ENCODE assay signal across 11 mouse cellular contexts in the genomic region with DNA sequence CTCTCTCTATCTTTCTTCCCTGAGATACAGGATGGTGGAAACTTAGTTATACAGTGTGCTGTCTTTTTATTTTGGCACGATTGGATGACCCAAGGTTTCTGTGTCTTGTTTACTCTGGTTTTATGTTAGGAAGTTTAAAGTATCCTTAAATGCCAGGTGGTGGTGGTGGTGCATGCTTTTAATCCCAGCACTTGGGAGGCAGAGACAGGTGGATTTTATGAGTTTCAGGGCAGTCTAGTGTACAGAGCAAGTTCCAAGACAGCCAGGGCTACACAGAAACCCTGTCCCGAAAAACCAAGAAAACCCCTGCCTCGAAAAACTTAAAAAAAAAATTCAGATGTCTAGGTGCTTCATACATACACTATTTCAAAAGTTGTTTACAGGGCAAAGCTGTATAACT. TPM values are rescaled to one million over a fixed set of nuclear protein-coding genes. Genes with fewer than 3 reads are reported as not detected.
DNase-seq lines count a peak whose midpoint lies in the region; ATAC-seq and TF ChIP-seq lines count a peak whose summit lies in the region.
"Had no signal": no experiment of that assay in that cellular context is flagged by ENCODE, and none has a peak within 500 bp of the region (broad histone marks: within the 10 kb centered on the region; RNA-seq: fewer than 3 reads in every experiment).

No protein-coding gene starts in this region.

- no peak overlapping the region for H3ac ChIP-seq in myocyte (ENCODE audit: control insufficient read depth, insufficient read length)

- 88% methylated on average over 3 of the region's 3 CpGs for whole genome bisulfite sequencing in forebrain, embryonic 15.5 days
- WGBS in forebrain, postnatal 0 days, result 91% methylated on average over 3 of the region's 3 CpGs
- WGBS in heart, embryonic 16.5 days, result 83% methylated on average over 3 of the region's 3 CpGs
- WGBS in limb, embryonic 15.5 days, result 86% methylated on average over 3 of the region's 3 CpGs
- WGBS in limb, embryonic 10.5 days, result 92% methylated on average over 3 of the region's 3 CpGs

- DNase-seq in forebrain, postnatal 0 days, result no peak
- no peak for DNase-seq in heart, postnatal 25 days (ENCODE audit: low spot score)
- no peak for DNase-seq in limb, embryonic 10.5 days (ENCODE audit: low spot score)
- no peak for DNase-seq in thymus, postnatal 36 days
- DNase-seq: thymus, adult 2 months had no signal

- H3K79me2 ChIP-seq in myocyte (ENCODE audit: control insufficient read depth, insufficient read depth), result peaks cover 62% of the 10 kb centered on the region

- H3K9me3 ChIP-seq in forebrain, embryonic 15.5 days, result no peaks in the 10 kb centered on the region
- no peaks in the 10 kb centered on the region for H3K9me3 ChIP-seq in forebrain, postnatal 0 days (ENCODE audit: low read length)
- no peaks in the 10 kb centered on the region for H3K9me3 ChIP-seq in heart, embryonic 16.5 days (replicated peaks; ENCODE audit: control insufficient read depth, low read length)
- no peaks in the 10 kb centered on the region for H3K9me3 ChIP-seq in limb, embryonic 15.5 days
- no peaks in the 10 kb centered on the region for H3K9me3 ChIP-seq in limb, embryonic 10.5 days (replicated peaks)
- H3K9me3 ChIP-seq: hindbrain, embryonic 13.5 days had no signal

- H3K27ac ChIP-seq in forebrain, embryonic 15.5 days (replicated peaks), result 0 out of 2 replicates have a peak overlapping the region, but pooled peaks have one; percentile 27
- H3K27ac ChIP-seq in forebrain, postnatal 0 days (ENCODE audit: low read depth, low read length), result no peak overlapping the region
- peak overlapping the region; percentile 93 for H3K27ac ChIP-seq in heart, embryonic 16.5 days (ENCODE audit: low read length)
- peak overlapping the region; percentile 18; the same call in 1 of the 2 replicates for H3K27ac ChIP-seq in limb, embryonic 15.5 days
- H3K27ac ChIP-seq in limb, embryonic 10.5 days, result no peak overlapping the region

- ATAC-seq in forebrain, embryonic 15.5 days (replicated peaks), result no peak
- no peak for ATAC-seq in forebrain, postnatal 0 days
- ATAC-seq in heart, embryonic 16.5 days (replicated peaks; ENCODE audit: extremely low read depth, insufficient read depth, low FRiP score), result no peak
- ATAC-seq in limb, embryonic 15.5 days (ENCODE audit: insufficient number of reproducible peaks, low FRiP score, low TSS enrichment, low read depth), result no peak
- ATAC-seq: midbrain, embryonic 16.5 days had no signal

- intact Hi-C loops in heart, postnatal 25 days (cut with DNase I), result loop anchor here (2.0 kb wide), 1 partner anchor 24 kb away; no protein-coding TSS in a partner anchor

- no peak overlapping the region for H3K9ac ChIP-seq in forebrain, embryonic 15.5 days (replicated peaks)
- no peak overlapping the region for H3K9ac ChIP-seq in forebrain, postnatal 0 days
- H3K9ac ChIP-seq in heart, embryonic 16.5 days (ENCODE audit: low read length), result no peak overlapping the region
- H3K9ac ChIP-seq in limb, embryonic 15.5 days, result no peak overlapping the region
- H3K9ac ChIP-seq: hindbrain, embryonic 13.5 days had no signal

- TF ChIP-seq CTCF in forebrain, postnatal 0 days (IDR thresholded peaks at IDR 0.05; ENCODE audit: low read depth), result no peak

- no peak overlapping the region for H3K4me2 ChIP-seq in forebrain, embryonic 15.5 days (replicated peaks)
- H3K4me2 ChIP-seq in forebrain, postnatal 0 days (ENCODE audit: low read depth), result no peak overlapping the region
- no peak overlapping the region for H3K4me2 ChIP-seq in heart, embryonic 16.5 days (ENCODE audit: low read depth, low read length)
- H3K4me2 ChIP-seq in limb, embryonic 15.5 days, result no peak overlapping the region
- peak overlapping the region; percentile 53 for H3K4me2 ChIP-seq in myocyte (ENCODE audit: low read depth)
- H3K4me2 ChIP-seq: hindbrain, embryonic 13.5 days had no signal

- H3K27me3 ChIP-seq in forebrain, embryonic 15.5 days, result no peaks in the 10 kb centered on the region
- H3K27me3 ChIP-seq in forebrain, postnatal 0 days (ENCODE audit: insufficient read depth, low read length), result no peaks in the 10 kb centered on the region
- no peaks in the 10 kb centered on the region for H3K27me3 ChIP-seq in heart, embryonic 16.5 days (ENCODE audit: control insufficient read depth, insufficient read depth, low read length)
- H3K27me3 ChIP-seq in limb, embryonic 15.5 days, result no peaks in the 10 kb centered on the region
- H3K27me3 ChIP-seq in limb, embryonic 10.5 days (ENCODE audit: low read depth, poor library complexity, severe bottlenecking), result no peaks in the 10 kb centered on the region
- no peaks in the 10 kb centered on the region for H3K27me3 ChIP-seq in myocyte (ENCODE audit: control insufficient read depth, insufficient read depth, insufficient read length)
- H3K27me3 ChIP-seq: hindbrain, embryonic 13.5 days had no signal

- H3K4me1 ChIP-seq in forebrain, embryonic 15.5 days, result peaks cover 24% of the 10 kb centered on the region
- peaks cover 14% of the 10 kb centered on the region for H3K4me1 ChIP-seq in forebrain, postnatal 0 days (ENCODE audit: insufficient read depth)
- peaks cover 67% of the 10 kb centered on the region for H3K4me1 ChIP-seq in heart, embryonic 16.5 days (ENCODE audit: control insufficient read depth, insufficient read depth, low read length)
- H3K4me1 ChIP-seq in limb, embryonic 15.5 days, result peaks cover 33% of the 10 kb centered on the region
- H3K4me1 ChIP-seq in limb, embryonic 10.5 days, result peaks cover 13% of the 10 kb centered on the region

- H3K36me3 ChIP-seq in forebrain, embryonic 15.5 days, result peaks cover 7% of the 10 kb centered on the region; the same call in 1 of the 2 replicates
- no peaks in the 10 kb centered on the region; the same call in 1 of the 2 replicates for H3K36me3 ChIP-seq in forebrain, postnatal 0 days (ENCODE audit: insufficient read depth)
- H3K36me3 ChIP-seq in heart, embryonic 16.5 days (ENCODE audit: control insufficient read depth, insufficient read depth), result 0 out of 2 replicates have a peak, but pooled peaks cover 2% of the 10 kb centered on the region
- H3K36me3 ChIP-seq in limb, embryonic 15.5 days, result 0 out of 2 replicates have a peak, but pooled peaks cover 5% of the 10 kb centered on the region
- H3K36me3 ChIP-seq in limb, embryonic 10.5 days, result peaks cover 32% of the 10 kb centered on the region
- peaks cover 15% of the 10 kb centered on the region for H3K36me3 ChIP-seq in myocyte (ENCODE audit: control insufficient read depth, insufficient read depth)

- H3K4me3 ChIP-seq in forebrain, embryonic 15.5 days, result no peak overlapping the region
- no peak overlapping the region for H3K4me3 ChIP-seq in forebrain, postnatal 0 days (ENCODE audit: low read depth, low read length)
- no peak overlapping the region for H3K4me3 ChIP-seq in heart, embryonic 16.5 days (ENCODE audit: low read length)
- no peak overlapping the region for H3K4me3 ChIP-seq in limb, embryonic 15.5 days
- no peak overlapping the region for H3K4me3 ChIP-seq in limb, embryonic 10.5 days
- H3K4me3 ChIP-seq in myocyte, result no peak overlapping the region
- H3K4me3 ChIP-seq: hindbrain, embryonic 13.5 days had no signal

- no peak for TF ChIP-seq POLR2A in myocyte (IDR thresholded peaks at IDR 0.05; ENCODE audit: insufficient read length, low read depth)

TF ChIP-seq in myocyte, 11 proteins besides CTCF, POLR2A, EP300 and RAD21:
- TF ChIP-seq MYOG (IDR thresholded peaks at IDR 0.05; ENCODE audit: control insufficient read depth in 1 of 3, insufficient read depth in 1 of 3, insufficient read length in 2 of 3, low read depth in 2 of 3) (peak in 1 of 3 experiments; percentile 80), CEBPB (IDR thresholded peaks at IDR 0.05; ENCODE audit: insufficient read depth, poor library complexity, severe bottlenecking) (no peak), MAX (IDR thresholded peaks at IDR 0.05; ENCODE audit: low read depth) (no peak), TCF3 (IDR thresholded peaks at IDR 0.05; ENCODE audit: insufficient read length, low read depth) (no peak), E2F4 (IDR thresholded peaks at IDR 0.05; ENCODE audit: insufficient read depth) (no peak), TCF12 (IDR thresholded peaks at IDR 0.05; ENCODE audit: insufficient read depth, poor library complexity, severe bottlenecking) (peak; percentile 34), MYOD1 (IDR thresholded peaks at IDR 0.05; ENCODE audit: control insufficient read depth in 1 of 3, insufficient read length in 2 of 3, low read depth in 2 of 3) (peak in 2 of 3 experiments; percentile 12 to 46), USF1 (IDR thresholded peaks at IDR 0.05; ENCODE audit: low read depth) (no peak), POLR2AphosphoS2 (IDR thresholded peaks at IDR 0.05; ENCODE audit: insufficient read length, low read depth) (no peak), SRF (IDR thresholded peaks at IDR 0.05; ENCODE audit: control insufficient read depth, insufficient read length, low read depth) (no peak), REST (IDR thresholded peaks at IDR 0.05; ENCODE audit: insufficient read depth, insufficient read length) (no peak)

RNA-seq across cellular contexts. Expression of gene Dgkd, which starts 25.9 kb away (rescaled TPM):
- 47.1 and 50.2 TPM in 2 replicates for polyA plus RNA-seq in forebrain, embryonic 15.5 days (2015; fragmentation: Nextera tagmentation; extraction: Ambion mirVana)
- total RNA-seq in forebrain, postnatal 0 days (2014; rRNA removed), result 80.2 and 80.4 TPM in 2 replicates
- 30.1 and 37.1 TPM in 2 replicates for polyA plus RNA-seq in forebrain, postnatal 0 days (2015; fragmentation: Nextera tagmentation; extraction: Ambion mirVana)
- polyA plus RNA-seq in heart, embryonic 16.5 days (2015; fragmentation: Nextera tagmentation; extraction: Ambion mirVana), result 22.6 and 25.0 TPM in 2 replicates
- total RNA-seq in heart, postnatal 25 days (2021), result 10 to 100 TPM; 56.5 to 56.7 TPM
- polyA plus RNA-seq in limb, embryonic 15.5 days (2015; fragmentation: Nextera tagmentation; extraction: Ambion mirVana), result 24.4 and 25.2 TPM in 2 replicates
- polyA plus RNA-seq in limb, embryonic 10.5 days (2016; fragmentation: Nextera tagmentation; extraction: Ambion mirVana), result 38.8 and 39.7 TPM in 2 replicates
- 59.3 TPM for polyA plus RNA-seq in myocyte (2012; fragmentation: generic; extraction: Trizol)

Comparison
In these comparisons a context has a peak if more than half of its experiments do, and no peak if none do; other contexts are left out.
1. H3K27ac ChIP-seq: peak in forebrain, embryonic 15.5 days (single experiment), heart, embryonic 16.5 days (single experiment) and limb, embryonic 15.5 days (single experiment); none in forebrain, postnatal 0 days (single experiment) and limb, embryonic 10.5 days (single experiment).